Mouse (Mus musculus) layer of hippocampus, adult 2 months (tissue): ENCODE results near the gene Ehmt2. TPM values are rescaled to one million over a fixed set of nuclear protein-coding genes. Genes with fewer than 3 reads are reported as not detected.

Source experiments
- DNase-seq, 2 experiments: peaks; one replicate each; pipeline ENCODE4 v3.0.0; 2022; ENCODE audit warnings: low spot score in 2 of 2
- H3K27ac ChIP-seq: fragments of 200-600 bp; 2 replicates; pipeline ENCODE4 v1.8.1; 2022
- H3K4me3 ChIP-seq: fragments of 200-600 bp; 2 replicates; pipeline ENCODE4 v1.8.1; 2022; ENCODE audit warnings: mild to moderate bottlenecking
- CTCF ChIP-seq: fragments of 200-600 bp; conservative IDR thresholded peaks from 2 replicates; pipeline ENCODE4 v1.8.1; 2022; ENCODE audit warnings: antibody characterized with exemption, mild to moderate bottlenecking, moderate library complexity
- total RNA-seq, 2 experiments: library from RNA; stranded (reverse); gene quantifications; 2 replicates each; pipeline ENCODE4 v1.2.3; 2021

Gene Ehmt2
- total RNA-seq, 2 experiments from 2014 or later: 181 to 190 TPM

GRCm38 (mm10) chr17:34879336-34879879 is 18.9 kb upstream of the Ehmt2 start, which contains the start of gene Zbtb12:
TSS of gene Zbtb12 (plus strand) at chr17:34879483.
- no peak for TF ChIP-seq CTCF
- no peak for DNase-seq
- H3K4me3 ChIP-seq: no peak within 1 kb of the TSS
- no peak within 1 kb of the TSS for H3K27ac ChIP-seq

GRCm38 (mm10) chr17:34881166-34881565 is 17.1 kb upstream of the Ehmt2 start:
- Histone ChIP-seq H3K4me3 (no peak overlapping the region), H3K27ac (no peak overlapping the region)
- no peak for DNase-seq
- TF ChIP-seq CTCF: no peak

- DNase-seq: no peak
- H3K4me3 ChIP-seq: no peak within 1 kb of the TSS
- H3K27ac ChIP-seq: no peak within 1 kb of the TSS
- no peak for TF ChIP-seq CTCF
Measured at GRCm38 (mm10) chr17:34881683-34882310, 16.5 kb upstream of the Ehmt2 start, which contains the start of gene Gm20547. TSS of gene Gm20547 (minus strand) at chr17:34882042.

- TF ChIP-seq CTCF: peak; percentile 34
- Histone ChIP-seq H3K27ac (no peak overlapping the region), H3K4me3 (no peak overlapping the region)
- DNase-seq: no peak
Measured at GRCm38 (mm10) chr17:34883332-34883731, 14.9 kb upstream of the Ehmt2 start.

GRCm38 (mm10) chr17:34884704-34885103 is 13.6 kb upstream of the Ehmt2 start:
- no peak for DNase-seq
- no peak for TF ChIP-seq CTCF
- H3K4me3 ChIP-seq: no peak overlapping the region
- no peak overlapping the region for H3K27ac ChIP-seq

GRCm38 (mm10) chr17:34885615-34886014 is 12.7 kb upstream of the Ehmt2 start:
- Histone ChIP-seq H3K4me3 (no peak overlapping the region), H3K27ac (no peak overlapping the region)
- no peak for TF ChIP-seq CTCF
- no peak for DNase-seq

GRCm38 (mm10) chr17:34887942-34888341 is 10.3 kb upstream of the Ehmt2 start:
- DNase-seq: no peak
- H3K27ac ChIP-seq: no peak overlapping the region
- TF ChIP-seq CTCF: no peak
- H3K4me3 ChIP-seq: no peak overlapping the region

- H3K27ac ChIP-seq: no peak overlapping the region
Measured at GRCm38 (mm10) chr17:34890074-34890743, 8.1 kb upstream of the Ehmt2 start.

GRCm38 (mm10) chr17:34891377-34891776 is 6.9 kb upstream of the Ehmt2 start:
- DNase-seq: no peak
- peak; percentile 46 for TF ChIP-seq CTCF
- no peak overlapping the region for H3K4me3 ChIP-seq
- no peak overlapping the region for H3K27ac ChIP-seq

More at GRCm38 (mm10) chr17:34890074-34890743, 8.1 kb upstream of the Ehmt2 start:
- DNase-seq: no peak
- no peak overlapping the region for H3K4me3 ChIP-seq
- no peak for TF ChIP-seq CTCF

GRCm38 (mm10) chr17:34893072-34893824 is 5.0 kb upstream of the Ehmt2 start:
- no peak for DNase-seq
- TF ChIP-seq CTCF: no peak
- Histone ChIP-seq H3K27ac (peak overlapping the region; percentile 93), H3K4me3 (peak overlapping the region; percentile 73)

GRCm38 (mm10) chr17:34894074-34894597 is 4.1 kb upstream of the Ehmt2 start:
- TF ChIP-seq CTCF: peak; percentile 43
- peak; percentile 92 to 94 for DNase-seq
- H3K4me3 ChIP-seq: peak overlapping the region; percentile 73
- H3K27ac ChIP-seq: peak overlapping the region; percentile 93

- DNase-seq: peak in 1 of 2 experiments; percentile 56
- TF ChIP-seq CTCF: no peak
- H3K27ac ChIP-seq: peak overlapping the region; percentile 93
- peak overlapping the region; percentile 73 for H3K4me3 ChIP-seq
Measured at GRCm38 (mm10) chr17:34894801-34895530, 3.3 kb upstream of the Ehmt2 start.

- H3K4me3 ChIP-seq: no peak overlapping the region
- H3K27ac ChIP-seq: no peak overlapping the region
- DNase-seq: no peak
- TF ChIP-seq CTCF: no peak
Measured at GRCm38 (mm10) chr17:34895724-34896123, 2.5 kb upstream of the Ehmt2 start.
